Mouse (Mus musculus): ENCODE measurements at regions not wholly inside any gene's neighbourhood (a gene's known extent, or its start where the extent isn't known, plus 50 kb on each side); places are given as distances from the start of the nearest gene placed in this dataset.

DNA sequence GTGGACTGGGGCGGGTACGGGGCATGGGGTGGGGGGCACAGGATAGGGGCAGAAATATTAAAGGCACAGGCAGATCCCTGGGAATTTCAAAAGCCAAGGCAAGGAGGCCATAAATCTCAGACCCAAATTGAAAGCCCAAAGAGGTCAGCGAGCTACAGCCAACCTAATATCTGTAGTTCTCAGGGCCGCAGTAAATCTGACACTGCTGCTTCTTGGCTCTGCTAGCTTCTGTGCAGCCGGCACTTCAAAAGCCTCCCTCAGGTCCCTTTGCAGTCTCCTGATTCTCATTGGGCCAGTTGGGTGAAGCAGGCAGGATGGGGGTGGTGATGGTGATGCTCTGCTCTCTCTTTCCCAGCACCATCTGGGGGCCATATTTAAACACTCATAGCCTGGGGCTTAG, 257.3 kb downstream of the En1 start:
- 51% methylated on average over 5 of the region's 5 CpGs for WGBS
- no peak for DNase-seq (ENCODE audit: low read depth, low spot score)

DNA sequence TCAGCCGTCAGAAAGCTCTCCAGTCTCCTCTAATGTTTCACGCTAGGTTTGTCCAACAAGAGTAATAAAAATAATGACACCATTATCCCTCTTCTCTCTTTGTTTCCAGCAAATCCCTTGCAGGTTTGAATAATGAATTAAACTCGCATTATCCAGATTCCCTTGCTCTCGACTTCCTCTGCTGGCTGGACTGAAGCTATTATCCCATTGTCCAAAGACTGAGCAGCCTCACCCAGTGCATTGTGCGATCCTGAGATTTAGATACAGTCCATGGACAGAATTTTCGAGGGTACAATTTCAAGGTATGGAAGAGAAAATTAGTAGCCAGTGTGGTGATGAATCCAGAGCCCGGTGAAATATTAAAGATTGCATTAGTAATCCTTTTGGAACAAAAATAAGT, 270.3 kb downstream of the En1 start:
- 67% methylated on average over 7 of the region's 7 CpGs for WGBS
- no peak for DNase-seq (ENCODE audit: low read depth, low spot score)

DNA sequence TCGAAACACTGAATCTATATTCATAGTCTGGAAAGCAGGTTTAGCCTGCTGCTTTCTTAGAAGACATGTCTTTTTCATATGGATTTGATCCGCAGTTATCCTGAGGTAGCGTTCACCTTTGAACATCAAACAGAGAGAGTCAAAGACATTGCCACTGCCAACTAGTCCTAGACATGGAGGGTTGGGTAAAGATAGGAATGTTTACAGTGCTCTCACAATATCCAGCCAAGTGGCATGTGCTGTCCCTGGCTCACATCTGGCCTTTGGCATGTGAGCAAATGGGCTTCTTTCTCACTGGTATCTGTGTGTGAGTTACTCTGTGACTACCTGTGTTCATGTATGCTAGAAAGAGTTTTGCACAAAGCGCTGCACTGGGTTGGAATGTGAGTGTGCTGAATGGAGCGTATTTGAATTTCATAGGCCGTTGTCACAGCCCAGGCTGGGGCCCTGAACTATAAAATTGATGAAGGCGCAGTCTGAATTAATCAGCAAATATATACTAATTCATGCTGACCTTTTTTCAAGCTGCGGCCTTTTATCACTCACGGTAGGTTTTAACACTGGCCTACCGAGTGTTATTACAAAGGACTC, 280.8 kb downstream of the En1 start:
- DNase-seq (ENCODE audit: low read depth, low spot score) = no peak
- 87% methylated on average over 10 of the region's 10 CpGs for WGBS

DNA sequence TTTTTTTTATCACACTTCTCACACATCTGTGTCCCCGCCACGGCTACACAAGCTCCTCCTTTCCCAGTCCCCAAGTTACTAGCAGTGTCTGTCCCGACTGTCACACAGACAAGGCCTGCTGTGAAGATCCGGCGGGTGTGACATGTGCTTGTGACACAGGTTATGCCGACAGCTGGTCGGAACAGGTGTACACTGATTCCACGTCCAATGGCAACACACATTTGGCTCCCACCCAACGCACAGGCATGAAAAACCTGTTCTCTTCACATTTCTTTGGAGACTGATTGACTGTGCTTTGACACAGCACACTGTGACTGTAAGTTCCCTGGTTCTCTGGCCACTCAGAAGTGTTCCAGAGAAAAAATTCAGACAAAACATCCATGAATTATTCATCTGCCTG, 281.4 kb downstream of the En1 start:
- DNase-seq (ENCODE audit: low read depth, low spot score) = no peak
- WGBS = 72% methylated on average over 9 of the region's 9 CpGs

DNA sequence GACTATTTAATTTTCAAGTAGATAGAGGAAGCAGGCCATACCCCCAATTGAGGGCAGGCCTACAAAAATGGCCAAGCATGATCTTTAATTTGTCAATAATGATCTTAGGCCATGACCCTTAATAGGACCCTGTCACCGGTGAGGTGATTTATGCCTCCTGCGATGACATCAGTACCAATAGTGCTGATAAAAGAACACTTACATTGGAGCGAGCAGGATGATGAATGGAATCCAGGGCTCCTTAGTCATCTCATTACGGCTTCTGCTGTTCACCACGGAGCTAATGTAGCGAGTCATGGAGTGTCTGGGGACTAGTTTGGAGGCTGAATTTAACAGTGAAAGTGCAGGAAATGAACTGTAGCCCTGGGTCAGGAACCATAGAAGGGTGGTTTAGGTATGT, 308.6 kb downstream of the En1 start:
- no peak for DNase-seq (ENCODE audit: low read depth, low spot score)
- WGBS = 51% methylated on average over 6 of the region's 6 CpGs

DNA sequence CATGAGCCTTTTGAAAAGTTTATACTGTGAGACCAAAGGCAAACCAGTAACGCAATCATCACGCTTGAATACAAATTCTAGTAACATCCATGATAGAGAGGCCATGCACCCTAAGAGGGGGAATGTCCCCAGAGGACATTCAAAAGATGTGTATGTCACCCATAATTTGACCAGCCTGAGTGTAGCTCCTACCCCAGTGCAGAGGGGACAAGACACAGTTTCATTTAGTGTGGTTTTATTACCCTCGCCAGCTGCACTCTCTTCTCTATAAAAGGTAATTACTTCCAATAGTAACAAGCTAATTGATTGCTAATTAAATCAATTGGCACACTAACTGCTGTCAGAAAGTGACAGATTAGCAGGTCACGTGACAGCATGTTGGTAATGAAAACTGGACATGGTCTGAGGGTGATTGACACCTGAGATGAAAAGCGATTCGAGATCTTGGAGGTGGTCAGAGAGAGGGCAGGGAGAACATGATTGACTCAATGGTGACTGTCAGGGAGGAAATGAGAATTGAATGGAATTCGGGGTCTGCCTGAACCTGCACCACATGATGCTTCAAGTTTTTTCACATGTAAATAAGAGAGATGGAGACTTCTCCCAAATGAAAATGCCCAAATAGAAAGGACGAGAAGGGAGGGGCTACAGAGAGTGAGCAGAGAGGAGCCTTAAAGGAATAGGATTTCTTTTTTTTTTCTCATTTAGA, 309.9 kb downstream of the En1 start:
- 62% methylated on average over 8 of the region's 8 CpGs for WGBS
- DNase-seq (ENCODE audit: low read depth, low spot score) = no peak

DNA sequence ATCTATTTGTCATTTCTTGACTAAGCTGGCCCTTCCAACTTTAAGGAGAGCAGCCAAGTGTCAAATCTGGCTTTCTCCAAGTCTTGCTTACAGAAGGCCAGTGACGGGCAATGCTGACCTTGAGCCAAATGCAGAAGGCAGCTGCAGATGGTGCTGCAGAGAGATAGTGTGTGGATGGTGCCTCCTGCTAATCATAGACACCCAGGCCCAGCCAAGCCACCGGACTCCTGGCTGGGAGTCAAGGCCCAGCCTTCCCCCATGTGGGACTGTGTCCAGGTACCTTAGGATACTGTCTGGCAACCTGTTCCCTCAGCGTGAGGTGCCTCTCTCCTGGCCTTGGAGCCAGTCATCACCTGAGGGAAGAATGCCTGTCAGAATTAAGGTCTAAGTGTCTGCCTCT, 319.3 kb downstream of the En1 start:
- WGBS = 76% methylated on average over 3 of the region's 3 CpGs
- DNase-seq (ENCODE audit: low read depth, low spot score) = no peak

DNA sequence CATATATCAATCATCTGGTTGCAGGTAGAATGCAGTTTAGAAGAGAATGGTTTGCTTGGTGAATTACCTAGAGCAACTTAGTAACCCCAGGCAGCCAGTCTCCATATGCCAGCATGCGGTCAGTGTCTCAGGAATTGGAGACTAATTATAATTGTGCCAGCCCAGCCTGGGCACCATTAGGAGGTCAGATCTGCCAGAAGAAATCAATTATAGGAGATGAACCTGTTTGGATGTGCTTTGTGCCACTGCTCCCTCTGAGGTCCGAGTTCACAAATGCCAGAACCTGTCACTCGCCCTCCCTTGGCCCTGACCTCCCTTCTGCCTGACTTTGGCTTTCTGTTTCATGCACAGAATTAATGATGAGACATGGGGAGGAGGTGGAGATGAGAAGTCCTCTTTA, 323.1 kb downstream of the En1 start:
- no peak for DNase-seq (ENCODE audit: low read depth, low spot score)
- WGBS = 76% methylated on average over 3 of the region's 3 CpGs

DNA sequence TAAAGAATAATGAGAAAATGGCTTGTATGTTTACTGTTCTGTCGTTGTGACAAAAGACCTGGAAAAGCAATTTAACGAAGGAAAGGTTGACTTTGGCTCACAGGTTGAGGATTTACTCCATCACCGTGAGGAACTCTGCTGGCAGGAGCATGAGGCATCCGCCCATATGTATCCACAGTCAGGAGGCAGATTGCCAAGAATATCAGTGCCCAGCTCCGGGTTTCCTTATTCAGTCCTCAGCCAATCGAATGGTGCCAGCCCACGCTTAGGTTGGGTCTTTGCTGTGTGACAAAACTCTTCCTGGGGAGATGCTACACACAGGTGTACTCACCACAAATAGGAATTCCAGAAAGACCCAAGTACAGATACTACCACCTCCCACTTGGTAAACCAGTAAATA, 327.9 kb downstream of the En1 start:
- 67% methylated on average over 7 of the region's 7 CpGs for WGBS
- no peak for DNase-seq (ENCODE audit: low read depth, low spot score)

DNA sequence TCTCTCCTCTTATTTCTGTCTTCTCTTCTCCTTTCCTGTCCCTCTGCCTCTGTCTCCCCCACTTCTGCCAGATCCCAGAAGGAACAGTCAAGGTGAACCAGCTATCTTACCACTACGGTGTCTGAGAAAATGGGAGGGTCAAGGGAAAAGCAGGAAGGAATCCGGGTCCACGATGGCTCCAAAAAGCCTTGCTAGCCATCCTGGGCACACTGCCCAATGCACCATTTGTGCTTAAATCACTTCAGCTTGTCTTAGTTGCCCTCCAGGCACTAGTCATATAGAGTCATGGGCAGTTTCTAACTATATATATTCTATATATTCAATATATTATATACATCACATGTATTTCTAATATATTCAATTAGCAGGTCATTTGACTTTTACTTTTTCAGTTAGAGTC, 333.1 kb downstream of the En1 start:
- 80% methylated on average over 3 of the region's 3 CpGs for WGBS
- DNase-seq (ENCODE audit: low read depth, low spot score) = no peak

DNA sequence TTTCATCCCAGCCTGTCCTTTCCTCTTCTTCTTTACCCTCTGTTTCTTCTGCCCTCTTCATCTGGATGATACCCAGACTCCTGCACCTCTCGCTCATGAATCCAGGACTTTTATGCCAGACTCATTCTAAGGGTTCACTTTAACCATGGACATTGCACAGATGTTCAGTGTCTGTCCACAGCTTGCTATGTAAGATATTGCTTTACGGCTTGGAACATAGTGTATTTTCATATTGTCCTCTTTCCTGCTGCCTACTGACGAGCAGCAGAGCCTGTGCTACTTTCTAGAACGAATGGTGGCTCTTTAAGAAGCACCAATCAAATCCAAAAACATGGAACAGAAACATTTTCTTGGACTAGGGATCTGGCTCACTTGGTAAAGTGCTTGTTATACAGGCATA, 341.5 kb downstream of the En1 start:
- DNase-seq (ENCODE audit: low read depth, low spot score) = no peak

DNA sequence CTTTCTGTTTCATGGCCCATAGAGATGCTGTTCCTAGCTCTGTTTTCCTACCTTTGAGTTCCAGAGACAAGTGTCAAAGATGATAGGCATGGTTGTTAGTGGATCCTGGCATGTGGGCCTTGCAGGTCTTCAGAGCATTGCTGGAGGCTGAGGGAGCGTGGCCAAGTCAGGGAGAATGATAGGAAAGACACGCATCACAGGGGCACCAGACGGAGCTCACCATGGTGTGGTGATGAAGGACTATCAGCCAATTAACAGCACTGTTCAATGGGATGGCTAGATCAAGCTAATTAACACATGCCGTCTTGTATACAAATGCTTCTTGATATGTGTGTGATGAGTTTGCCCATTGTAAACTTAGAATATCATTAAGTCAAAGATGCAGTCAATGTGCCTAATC, 344.1 kb downstream of the En1 start:
- 83% methylated on average over 4 of the region's 4 CpGs for WGBS

More for the DNA sequence above, 341.5 kb downstream of the En1 start:
- WGBS = 57% methylated on average over 4 of the region's 4 CpGs

DNA sequence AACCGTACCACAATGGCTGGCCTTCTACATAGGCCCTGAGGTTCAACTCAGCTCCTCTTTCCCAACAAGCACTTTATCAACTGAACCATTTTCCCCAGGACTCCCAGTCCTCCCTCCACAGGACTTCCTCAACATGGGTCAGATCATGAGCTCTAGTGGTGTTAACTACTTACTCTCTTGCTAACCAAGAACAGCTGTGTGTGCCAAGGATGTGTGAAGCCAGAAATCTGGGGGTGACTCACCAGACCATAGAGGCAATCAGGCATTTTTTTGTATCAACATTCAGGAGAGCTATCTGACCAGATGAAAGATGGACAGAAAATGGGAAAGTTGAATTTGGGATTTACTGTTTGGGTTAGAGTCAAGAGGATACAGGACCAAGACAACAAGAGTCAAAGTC, 359.0 kb downstream of the En1 start:
- DNase-seq (ENCODE audit: low read depth, low spot score) = no peak
- 73% methylated on average over 1 of the region's 1 CpGs for WGBS

More for the DNA sequence above, 344.1 kb downstream of the En1 start:
- DNase-seq (ENCODE audit: low read depth, low spot score) = no peak

DNA sequence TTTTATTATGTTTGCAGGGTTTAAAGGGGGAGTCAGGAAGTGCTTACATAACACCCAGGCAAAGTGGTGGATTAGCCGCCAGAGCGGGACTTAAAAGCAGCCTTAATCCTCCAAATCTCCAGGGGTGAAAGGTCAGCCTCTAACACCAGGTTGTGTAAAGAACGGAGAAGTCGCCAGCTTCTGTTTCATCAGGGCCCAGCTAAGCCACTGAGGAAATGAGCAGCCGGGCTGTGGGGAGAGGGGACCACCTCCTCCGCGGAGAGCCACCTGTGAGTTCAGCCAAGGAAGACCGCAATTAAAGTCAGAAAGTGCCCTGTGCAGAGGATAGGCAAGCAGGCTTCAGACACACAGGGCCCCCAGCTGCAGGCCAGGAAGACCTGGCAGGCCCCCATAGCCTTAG, 359.8 kb downstream of the En1 start:
- WGBS = 24% methylated on average over 8 of the region's 8 CpGs
- no peak for DNase-seq (ENCODE audit: low read depth, low spot score)

DNA sequence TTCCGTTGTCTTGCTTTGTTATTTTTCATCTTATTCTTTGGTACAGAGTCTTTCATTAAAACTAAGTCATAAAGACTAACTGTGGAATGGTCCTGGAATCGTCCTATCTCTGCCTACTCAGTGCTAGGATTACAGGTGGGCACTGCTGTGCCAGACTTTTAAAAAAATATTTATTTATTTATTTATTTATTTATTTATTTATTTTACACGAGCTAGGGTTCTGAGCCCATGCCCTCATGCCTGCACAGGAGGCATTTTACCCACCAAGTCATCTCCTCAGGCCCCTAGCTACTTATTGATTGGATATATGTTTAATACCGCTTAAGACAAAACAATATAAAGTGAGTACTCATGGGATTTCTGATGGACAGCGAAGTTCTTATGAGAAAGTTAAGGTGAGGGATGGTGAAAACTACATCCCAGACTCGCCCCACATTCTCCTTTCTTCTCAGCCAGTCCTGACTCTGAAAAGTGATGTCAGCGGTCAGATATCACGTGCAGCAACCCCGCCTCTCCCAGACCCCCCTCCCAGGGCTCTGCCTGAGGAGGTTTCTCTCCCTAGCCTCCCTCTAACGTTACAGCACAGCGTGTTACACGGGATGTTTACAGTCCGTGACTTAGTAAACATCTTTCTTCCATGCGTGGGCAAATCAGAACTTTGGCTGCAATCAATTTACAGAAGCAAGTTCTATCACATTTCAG, 361.4 kb downstream of the En1 start:
- DNase-seq (ENCODE audit: low read depth, low spot score) = no peak
- WGBS = 38% methylated on average over 14 of the region's 14 CpGs

DNA sequence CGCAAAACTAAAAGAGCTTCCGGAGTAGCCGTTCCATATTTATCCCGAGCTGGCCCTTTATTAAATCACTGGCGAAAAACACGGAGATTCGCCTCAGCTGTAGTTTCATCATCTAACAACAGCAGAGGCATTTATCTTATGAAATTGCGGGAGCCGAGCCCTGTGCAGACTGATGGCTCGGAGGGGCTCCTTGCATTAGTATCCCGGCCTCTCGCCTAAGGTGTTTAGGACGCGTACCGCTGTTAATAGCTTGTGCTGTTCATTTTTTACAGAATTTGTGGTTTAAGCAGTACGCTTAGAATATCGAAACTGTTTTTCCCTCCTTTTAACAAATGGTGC, 361.9 kb downstream of the En1 start:
- DNase-seq (ENCODE audit: low read depth, low spot score) = no peak
- 61% methylated on average over 17 of the region's 17 CpGs for WGBS

DNA sequence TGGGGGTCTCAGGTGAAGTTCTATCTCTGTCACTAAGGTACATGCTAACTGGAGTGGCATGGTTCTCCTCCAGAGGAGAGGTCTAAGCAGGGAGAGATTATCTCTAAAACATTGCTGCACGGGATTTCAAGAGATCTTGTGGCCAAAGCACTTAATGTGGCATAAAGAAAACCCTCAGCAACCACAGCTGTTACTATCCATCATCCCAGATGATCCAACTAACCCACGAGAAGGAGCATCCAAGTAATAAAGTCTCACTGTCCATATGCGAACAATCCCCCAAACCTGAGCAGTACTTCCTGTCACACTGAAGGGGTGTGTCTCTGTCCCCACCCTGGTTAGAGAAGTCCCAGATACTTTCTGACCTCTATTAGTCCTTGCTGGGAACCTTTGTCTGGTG, 363.9 kb downstream of the En1 start:
- DNase-seq (ENCODE audit: low read depth, low spot score) = no peak
- WGBS = 39% methylated on average over 3 of the region's 3 CpGs

DNA sequence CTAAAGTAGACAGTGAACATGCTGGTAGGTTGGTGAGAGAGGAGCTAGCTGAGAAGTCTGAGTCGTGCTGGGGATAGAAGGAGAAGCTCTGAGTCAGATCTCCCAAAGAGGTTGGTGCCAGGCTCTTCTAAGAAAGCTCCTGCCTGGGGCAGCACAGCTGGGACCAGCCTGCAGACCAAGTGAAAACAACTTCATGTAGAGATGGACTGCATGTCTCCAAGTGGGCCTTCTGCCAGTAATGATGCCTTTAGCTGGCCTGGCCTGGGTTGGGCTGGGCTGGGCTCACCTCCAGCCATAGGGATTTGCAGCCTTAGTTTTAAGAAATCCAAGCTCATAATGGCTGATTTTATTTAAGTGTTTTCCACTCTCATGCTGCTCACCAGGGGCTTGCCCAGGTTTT, 357.7 kb downstream of the Insig2 start:
- WGBS = 48% methylated on average over 1 of the region's 1 CpGs
- no peak for DNase-seq (ENCODE audit: low read depth, low spot score)

DNA sequence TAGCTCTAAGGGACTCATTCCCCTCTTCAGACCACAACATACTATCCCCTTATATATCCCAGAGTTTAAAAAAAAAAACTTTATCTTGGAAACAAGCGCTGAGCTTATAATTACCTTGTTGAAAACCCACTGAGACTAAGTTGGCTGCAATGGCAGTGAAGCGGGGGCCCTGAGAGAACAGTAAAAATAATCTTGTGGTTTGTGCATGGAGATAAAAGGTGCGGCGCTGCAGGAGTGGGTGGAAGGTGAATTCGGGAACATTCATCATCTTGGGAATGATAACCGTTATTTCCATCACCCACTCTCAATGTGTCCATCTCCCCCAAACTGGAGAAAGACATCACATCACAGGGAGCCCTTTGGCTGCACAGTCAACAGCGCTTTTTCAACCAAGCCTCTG, 327.9 kb downstream of the Insig2 start:
- DNase-seq (ENCODE audit: low read depth, low spot score) = no peak
- 87% methylated on average over 7 of the region's 7 CpGs for WGBS

DNA sequence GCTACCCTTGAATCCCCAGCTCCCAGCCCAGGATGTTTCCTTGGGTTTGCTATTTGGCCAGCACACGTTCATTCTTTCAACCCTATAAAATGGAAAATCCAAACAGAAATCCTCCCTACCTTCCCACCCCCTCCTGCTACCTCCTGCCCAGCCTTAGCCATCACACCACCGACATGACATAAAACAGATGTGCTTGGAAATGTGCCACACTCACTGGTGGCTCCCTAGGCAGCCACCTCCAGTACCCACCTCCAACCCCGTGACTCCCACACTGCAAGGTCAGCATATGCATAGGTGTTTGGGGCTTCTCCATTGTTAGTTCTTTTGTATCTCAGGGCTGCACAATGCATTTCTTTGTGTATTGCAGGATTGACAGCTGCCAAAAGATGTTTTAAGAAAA, 327.2 kb downstream of the Insig2 start:
- 16% methylated on average over 3 of the region's 3 CpGs for WGBS
- DNase-seq (ENCODE audit: low read depth, low spot score) = no peak

DNA sequence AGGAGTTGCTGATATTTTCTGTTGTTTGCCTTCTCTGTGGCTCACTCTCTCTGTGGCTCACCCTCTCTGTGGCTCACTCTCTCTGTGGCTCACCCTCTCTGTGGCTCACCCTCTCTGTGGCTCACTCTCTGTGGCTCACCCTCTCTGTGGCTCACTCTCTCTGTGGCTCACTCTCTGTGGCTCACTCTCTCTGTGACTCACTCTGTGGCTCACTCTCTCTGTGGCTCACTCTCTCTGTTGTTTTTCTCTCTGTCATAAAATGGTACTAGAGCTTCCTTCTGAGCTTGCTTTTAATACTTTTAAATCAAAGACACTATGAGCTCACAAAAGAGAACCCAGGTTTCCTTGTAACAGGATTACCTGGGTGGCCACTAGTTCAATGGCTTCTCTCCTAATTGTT, 320.3 kb downstream of the Insig2 start:
- no peak for DNase-seq (ENCODE audit: low read depth, low spot score)

Measured in large intestine, adult 2 months (tissue).